Comparison of ENCODE assay signal across 9 mouse cellular contexts in genomic region chr5:24167263-24167662, GRCm38 (mm10). TPM values are rescaled to one million over a fixed set of nuclear protein-coding genes. Genes with fewer than 3 reads are reported as not detected.
DNase-seq lines count a peak whose midpoint lies in the region; ATAC-seq and TF ChIP-seq lines count a peak whose summit lies in the region.
"Had no signal": no experiment of that assay in that cellular context is flagged by ENCODE, and none has a peak within 500 bp of the region (broad histone marks: within the 10 kb centered on the region; RNA-seq: fewer than 3 reads in every experiment).

No protein-coding gene starts in this region.

- peak; percentile 45; the same call in 1 of the 2 replicates for TF ChIP-seq CTCF in kidney, adult 2 months (conservative IDR thresholded peaks at IDR 0.05; ENCODE audit: insufficient read depth, insufficient read length, low read depth, low read length)
- TF ChIP-seq CTCF in midbrain, postnatal 0 days (IDR thresholded peaks at IDR 0.05), result peak; percentile 66

- no peaks in the 10 kb centered on the region for H3K36me3 ChIP-seq in kidney, adult 2 months (ENCODE audit: control insufficient read depth, insufficient read depth, low read length)
- peaks cover 19% of the 10 kb centered on the region for H3K36me3 ChIP-seq in midbrain, postnatal 0 days (ENCODE audit: insufficient read depth, low read length)
- H3K36me3 ChIP-seq in midbrain, embryonic 15.5 days (replicated peaks), result peaks cover 10% of the 10 kb centered on the region; the same call in 1 of the 2 replicates

- H3K4me2 ChIP-seq in midbrain, postnatal 0 days (ENCODE audit: low read depth, low read length, poor library complexity, severe bottlenecking), result no peak overlapping the region
- H3K4me2 ChIP-seq in midbrain, embryonic 15.5 days, result no peak overlapping the region
- H3K4me2 ChIP-seq: limb, embryonic 13.5 days had no signal

- H3K27me3 ChIP-seq in kidney, adult 2 months (replicated peaks; ENCODE audit: control insufficient read depth, insufficient read depth, low read length), result no peaks in the 10 kb centered on the region
- no peaks in the 10 kb centered on the region for H3K27me3 ChIP-seq in midbrain, postnatal 0 days (ENCODE audit: insufficient read depth, low read length)
- H3K27me3 ChIP-seq in midbrain, embryonic 15.5 days (replicated peaks), result no peaks in the 10 kb centered on the region
- H3K27me3 ChIP-seq: limb, embryonic 13.5 days had no signal

- no peak overlapping the region for H3K27ac ChIP-seq in kidney, adult 2 months (ENCODE audit: insufficient read depth, low read depth, low read length)
- H3K27ac ChIP-seq in midbrain, postnatal 0 days (ENCODE audit: low read depth, low read length), result no peak overlapping the region
- no peak overlapping the region for H3K27ac ChIP-seq in midbrain, embryonic 15.5 days
- H3K27ac ChIP-seq: limb, embryonic 13.5 days had no signal

- H3K9me3 ChIP-seq in midbrain, postnatal 0 days (ENCODE audit: low read length), result no peaks in the 10 kb centered on the region
- H3K9me3 ChIP-seq in midbrain, embryonic 15.5 days, result no peaks in the 10 kb centered on the region
- H3K9me3 ChIP-seq: limb, embryonic 13.5 days had no signal

- no peak overlapping the region for H3K9ac ChIP-seq in midbrain, postnatal 0 days (replicated peaks; ENCODE audit: low read length, poor library complexity, severe bottlenecking)
- H3K9ac ChIP-seq in midbrain, embryonic 15.5 days, result no peak overlapping the region
- H3K9ac ChIP-seq: limb, embryonic 13.5 days had no signal

- DNase-seq in kidney, adult 2 months, result peak; percentile 10
- no peak for DNase-seq in kidney, postnatal 25 days
- DNase-seq in midbrain, postnatal 0 days (ENCODE audit: low spot score), result peak; percentile 45
- peak; percentile 72 for DNase-seq in R1 (ENCODE audit: low read depth, low spot score)
- peak; percentile 38 for DNase-seq in retina, embryonic 14.5 days (ENCODE audit: low spot score)
- DNase-seq in gastrocnemius, postnatal 10 days, result no peak

- ATAC-seq in midbrain, postnatal 0 days (ENCODE audit: low FRiP score), result no peak
- ATAC-seq in midbrain, embryonic 15.5 days (replicated peaks), result no peak
- ATAC-seq: hindbrain, embryonic 16.5 days had no signal

- peaks cover 3% of the 10 kb centered on the region; the same call in 1 of the 2 replicates for H3K4me1 ChIP-seq in kidney, adult 2 months (ENCODE audit: control insufficient read depth, insufficient read depth, low read length)
- H3K4me1 ChIP-seq in midbrain, postnatal 0 days (ENCODE audit: insufficient read depth, low read length), result no peaks in the 10 kb centered on the region
- H3K4me1 ChIP-seq in midbrain, embryonic 15.5 days, result peaks cover 14% of the 10 kb centered on the region

- WGBS in kidney, adult 2 months, result 37% methylated on average over 5 of the region's 5 CpGs
- 53% methylated on average over 5 of the region's 5 CpGs for WGBS in midbrain, postnatal 0 days
- 52% methylated on average over 5 of the region's 5 CpGs for WGBS in midbrain, embryonic 15.5 days

- H3K4me3 ChIP-seq in kidney, adult 2 months (ENCODE audit: insufficient read depth, low read depth, low read length), result no peak overlapping the region
- H3K4me3 ChIP-seq in midbrain, postnatal 0 days (ENCODE audit: low read depth, low read length), result no peak overlapping the region
- H3K4me3 ChIP-seq in midbrain, embryonic 15.5 days, result no peak overlapping the region
- H3K4me3 ChIP-seq: limb, embryonic 13.5 days had no signal

- no peak for TF ChIP-seq POLR2A in kidney, adult 2 months (IDR thresholded peaks at IDR 0.05; ENCODE audit: low read depth, low read length)

RNA-seq across cellular contexts. Expression of gene Nupl2, which starts 2.5 kb away (rescaled TPM):
- polyA plus RNA-seq in kidney, adult 2 months (2012; rRNA removed), result 4.0 and 4.4 TPM in 2 replicates
- 10.6 and 14.0 TPM in 2 replicates for total RNA-seq in midbrain, postnatal 0 days (2014; rRNA removed)
- 9.0 and 9.4 TPM in 2 replicates for polyA plus RNA-seq in midbrain, postnatal 0 days (2015; fragmentation: Nextera tagmentation; extraction: Ambion mirVana)
- polyA plus RNA-seq in midbrain, embryonic 15.5 days (2015; fragmentation: Nextera tagmentation; extraction: Ambion mirVana), result 14.2 and 15.6 TPM in 2 replicates
- 1 to 10 TPM; 6.2 to 7.6 TPM for total RNA-seq in gastrocnemius, postnatal 10 days (2021)

Comparison
In these comparisons a context has a peak if more than half of its experiments do, and no peak if none do; other contexts are left out.
1. DNase-seq: peak in kidney, adult 2 months (single experiment), midbrain, postnatal 0 days (single experiment), R1 (single experiment) and retina, embryonic 14.5 days (single experiment); none in kidney, postnatal 25 days (0 of 2) and gastrocnemius, postnatal 10 days (single experiment).